Mouse (Mus musculus): Measurements from ENCODE around the gene Nudt3. TPM values are rescaled to one million over a fixed set of nuclear protein-coding genes. Genes with fewer than 3 reads are reported as not detected.

Gene Nudt3
- polyA plus RNA-seq (2015; fragmentation: Illumina TruSeq; extraction: RNeasy Lipid Tissue Mini Kit (QIAGEN cat#74804); ENCODE audit: insufficient read depth, low replicate concordance), result 60.1 TPM

GRCm38 (mm10) chr17:27623360-27624326 is at the start of gene Nudt3:
Gene Nudt3, minus strand, starts transcription at chr17:27623495.

DNA sequence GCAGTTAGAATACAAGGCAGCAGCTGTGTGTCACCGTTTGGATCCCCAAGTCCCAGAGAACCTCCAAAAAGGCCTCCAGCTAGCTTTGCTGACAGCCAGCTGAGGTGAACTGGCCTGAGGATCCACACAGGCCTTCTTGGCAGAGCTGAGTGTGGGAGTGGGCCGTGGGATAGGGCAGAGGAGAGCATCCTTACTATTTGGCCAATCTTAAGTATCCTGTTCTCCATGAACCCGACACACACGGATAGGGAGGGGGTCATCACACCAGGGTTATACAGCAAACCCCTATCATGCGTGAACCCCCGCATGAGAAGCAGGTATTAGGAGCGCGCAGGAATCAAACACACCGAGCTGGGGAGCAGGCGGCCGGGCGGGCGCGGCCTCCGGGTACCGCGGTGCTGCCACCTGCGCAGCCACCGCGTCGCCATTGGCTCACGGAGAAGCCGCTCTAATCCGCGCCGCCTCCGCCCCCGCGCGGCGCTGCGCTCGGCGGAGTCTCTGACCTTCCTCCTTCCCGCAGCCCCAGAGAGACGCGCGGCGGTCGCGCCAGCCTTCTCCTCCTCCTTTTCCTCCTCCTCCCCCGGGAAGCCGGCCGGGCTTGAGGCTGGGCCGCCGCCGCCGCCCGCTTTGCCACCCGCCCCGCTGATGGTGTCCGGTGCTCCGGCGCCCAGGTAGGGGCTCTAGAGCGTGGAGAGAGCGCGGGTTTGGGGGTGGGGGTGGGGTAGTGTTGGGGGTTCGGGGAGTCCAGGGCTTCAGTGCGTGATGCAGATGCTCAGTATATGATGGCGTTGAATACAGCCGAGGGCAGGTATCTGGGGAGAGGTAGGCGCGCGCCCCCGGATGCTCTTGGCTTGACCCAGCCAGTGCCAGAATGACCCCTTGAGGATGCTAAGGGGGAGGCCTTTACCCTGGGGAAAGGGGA is 32.1 kb upstream of the Nudt3 start, which contains the start of gene Pacsin1:
Gene Pacsin1 (plus strand): TSS at position 421 of the 922 bp plus-strand sequence.

GRCm38 (mm10) chr17:27636132-27637020 is 13.1 kb upstream of the Nudt3 start, which contains the start of gene Rps10:
Gene Rps10, minus strand, starts transcription at chr17:27636669.

DNA sequence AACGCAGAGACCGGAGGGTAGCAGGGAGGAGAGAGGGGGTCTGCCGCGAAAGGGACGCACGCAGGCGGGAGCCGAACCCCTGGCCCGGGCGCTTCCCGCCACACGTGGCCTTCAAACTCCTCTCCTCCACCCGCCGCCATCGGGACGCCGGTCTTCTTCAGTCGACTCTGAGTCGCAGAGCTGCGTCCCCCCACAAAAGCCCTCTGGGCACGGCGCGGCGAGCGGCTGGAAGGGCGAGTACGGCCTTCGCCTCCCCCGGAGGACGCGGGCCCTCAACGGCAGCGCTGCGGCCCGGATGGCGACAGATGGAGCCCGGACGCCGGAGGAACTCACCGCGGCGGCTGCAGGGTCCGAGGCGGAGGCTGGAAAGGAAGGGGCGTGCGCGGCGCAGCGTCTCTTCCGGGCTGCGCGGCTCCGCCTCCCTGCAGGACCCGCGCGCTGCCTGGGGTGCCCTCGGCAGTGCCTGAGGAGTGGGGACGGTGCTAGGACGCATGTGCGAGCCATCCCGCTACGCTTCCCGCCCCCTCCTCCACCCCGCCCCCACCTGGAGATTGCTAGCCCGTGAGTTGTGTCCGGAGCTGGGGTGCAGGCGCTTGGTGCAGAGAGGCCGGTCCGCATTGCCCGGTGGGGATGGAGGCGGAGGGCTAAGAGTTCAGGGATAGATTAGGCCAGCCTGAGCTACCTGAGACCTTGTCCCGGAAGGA is 11.7 kb upstream of the Nudt3 start, which contains the start of gene RPS10-NUDT3:
Gene RPS10-NUDT3 (minus strand): TSS at position 352 of the 704 bp plus-strand sequence.

DNA sequence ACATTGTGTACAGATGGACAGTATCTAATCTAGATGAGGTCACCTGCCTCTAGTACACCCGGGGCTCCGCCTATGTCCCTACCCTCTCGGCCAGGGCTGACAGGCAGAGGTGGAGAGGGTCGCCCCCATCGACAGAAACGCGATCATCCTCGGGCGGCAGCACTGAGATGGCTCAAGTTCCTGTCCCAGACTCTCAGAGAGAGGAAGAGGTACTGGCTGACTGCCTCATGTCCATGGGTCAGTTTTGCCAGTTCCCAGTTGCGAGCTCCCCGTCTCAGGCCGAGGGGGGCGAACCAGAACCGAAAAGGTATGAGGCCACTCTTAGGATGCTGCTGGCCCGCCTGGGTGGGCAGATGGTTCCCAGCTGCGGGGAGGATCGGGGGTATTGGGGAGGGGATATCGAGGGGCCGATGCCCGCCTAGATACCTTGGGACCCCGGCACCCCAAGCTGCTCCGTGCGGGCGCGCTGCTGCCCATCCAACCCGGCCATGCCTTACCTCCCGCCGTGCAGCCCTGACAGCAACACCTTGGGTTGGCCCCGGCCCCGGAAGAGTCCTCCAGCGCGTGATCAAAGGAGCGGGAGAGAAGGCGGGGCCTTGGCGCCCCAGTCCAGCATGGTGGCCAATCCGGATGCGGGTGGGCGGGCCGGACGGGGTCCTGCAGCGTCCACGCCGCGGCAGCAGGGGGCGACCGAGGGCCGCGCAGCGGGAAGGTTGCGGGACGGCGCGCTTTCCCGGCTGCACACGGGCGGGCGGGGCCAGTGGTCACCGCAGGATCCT is 57.9 kb downstream of the Nudt3 start, which contains the start of gene AI413582:
Gene AI413582 (minus strand): TSS at position 594 of the 779 bp plus-strand sequence.

GRCm38 (mm10) chr17:27556315-27557011 is 66.8 kb downstream of the Nudt3 start, which contains the start of gene Hmga1:
Gene Hmga1, plus strand, starts transcription at chr17:27556497.

Other genes starting within 250 kb of the Nudt3 start
- not detected for gene Grm4, start 102.1 kb downstream of the Nudt3 start, polyA plus RNA-seq (2015; fragmentation: Illumina TruSeq; extraction: RNeasy Lipid Tissue Mini Kit (QIAGEN cat#74804); ENCODE audit: insufficient read depth, low replicate concordance)
- 38.2 TPM for gene Hmga1, start 67.0 kb downstream of the Nudt3 start, polyA plus RNA-seq (2015; fragmentation: Illumina TruSeq; extraction: RNeasy Lipid Tissue Mini Kit (QIAGEN cat#74804); ENCODE audit: insufficient read depth, low replicate concordance)
- 26.7 TPM for gene AI413582, start 57.7 kb downstream of the Nudt3 start, polyA plus RNA-seq (2015; fragmentation: Illumina TruSeq; extraction: RNeasy Lipid Tissue Mini Kit (QIAGEN cat#74804); ENCODE audit: insufficient read depth, low replicate concordance)
- gene RPS10-NUDT3, start 11.7 kb upstream of the Nudt3 start, polyA plus RNA-seq (2015; fragmentation: Illumina TruSeq; extraction: RNeasy Lipid Tissue Mini Kit (QIAGEN cat#74804); ENCODE audit: insufficient read depth, low replicate concordance), result not detected
- gene Rps10, start 13.2 kb upstream of the Nudt3 start, polyA plus RNA-seq (2015; fragmentation: Illumina TruSeq; extraction: RNeasy Lipid Tissue Mini Kit (QIAGEN cat#74804); ENCODE audit: insufficient read depth, low replicate concordance), result 1,390 TPM
- gene Pacsin1, start 32.0 kb upstream of the Nudt3 start, polyA plus RNA-seq (2015; fragmentation: Illumina TruSeq; extraction: RNeasy Lipid Tissue Mini Kit (QIAGEN cat#74804); ENCODE audit: insufficient read depth, low replicate concordance), result 11.6 TPM
- gene Spdef, start 105.5 kb upstream of the Nudt3 start, polyA plus RNA-seq (2015; fragmentation: Illumina TruSeq; extraction: RNeasy Lipid Tissue Mini Kit (QIAGEN cat#74804); ENCODE audit: insufficient read depth, low replicate concordance), result not detected
- 80.9 TPM for gene D17Wsu92e, start 197.2 kb upstream of the Nudt3 start, polyA plus RNA-seq (2015; fragmentation: Illumina TruSeq; extraction: RNeasy Lipid Tissue Mini Kit (QIAGEN cat#74804); ENCODE audit: insufficient read depth, low replicate concordance)
- gene Snrpc, start 214.7 kb upstream of the Nudt3 start, polyA plus RNA-seq (2015; fragmentation: Illumina TruSeq; extraction: RNeasy Lipid Tissue Mini Kit (QIAGEN cat#74804); ENCODE audit: insufficient read depth, low replicate concordance), result 59.0 TPM
- 3.2 TPM for gene Uhrf1bp1, start 232.9 kb upstream of the Nudt3 start, polyA plus RNA-seq (2015; fragmentation: Illumina TruSeq; extraction: RNeasy Lipid Tissue Mini Kit (QIAGEN cat#74804); ENCODE audit: insufficient read depth, low replicate concordance)

Measured in spleen, adult 10 weeks (tissue).